Mouse (Mus musculus) frontal cortex, adult 2 months (tissue): ENCODE measurements around the gene Rbm25. TPM values are rescaled to one million over a fixed set of nuclear protein-coding genes. Genes with fewer than 3 reads are reported as not detected.
A peak's percentile ranks its signal among the peaks of the same experiment; 100 is the strongest.

Source experiments
- DNase-seq, 2 experiments: peaks; one replicate each; pipeline ENCODE4 v3.0.0; 2022; ENCODE audit warnings: low spot score in 1 of 2; ENCODE audit errors: extremely low spot score in 1 of 2
- polyA plus RNA-seq: library from polyadenylated mRNA; depleted of rRNA; stranded (reverse); fragments of >200 nt; gene quantifications from 2 replicates; pipeline ENCODE4 v1.2.3, GENCODE M21; 2012; rRNA removed

The Rbm25 gene
- polyA plus RNA-seq, 1 experiment, result 181 TPM

DNA sequence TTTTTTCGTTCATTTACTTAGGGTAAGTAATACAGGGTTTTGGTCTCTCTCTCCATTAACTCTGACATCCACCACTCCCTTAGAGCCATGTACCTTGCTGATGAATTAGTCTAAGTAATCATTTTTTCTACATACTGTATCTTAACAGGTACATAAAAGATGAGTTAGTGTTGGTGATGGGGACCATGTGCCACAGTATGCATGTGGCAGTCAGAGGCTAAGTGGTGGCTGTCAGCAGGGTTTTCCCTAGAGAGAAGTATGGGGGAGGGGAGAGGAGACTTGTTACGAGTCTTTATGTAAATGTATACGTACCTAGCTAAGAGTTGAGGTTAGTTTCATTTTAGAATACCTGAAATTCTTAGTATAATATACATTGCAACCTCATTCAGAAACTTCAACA, 92.0 kb downstream of the Rbm25 start:
- DNase-seq, result no peak

- peak in 1 of 2 experiments; percentile 20 for DNase-seq
Measured at GRCm38 (mm10) chr12:83726510-83727308, 95.7 kb downstream of the Rbm25 start.

DNA sequence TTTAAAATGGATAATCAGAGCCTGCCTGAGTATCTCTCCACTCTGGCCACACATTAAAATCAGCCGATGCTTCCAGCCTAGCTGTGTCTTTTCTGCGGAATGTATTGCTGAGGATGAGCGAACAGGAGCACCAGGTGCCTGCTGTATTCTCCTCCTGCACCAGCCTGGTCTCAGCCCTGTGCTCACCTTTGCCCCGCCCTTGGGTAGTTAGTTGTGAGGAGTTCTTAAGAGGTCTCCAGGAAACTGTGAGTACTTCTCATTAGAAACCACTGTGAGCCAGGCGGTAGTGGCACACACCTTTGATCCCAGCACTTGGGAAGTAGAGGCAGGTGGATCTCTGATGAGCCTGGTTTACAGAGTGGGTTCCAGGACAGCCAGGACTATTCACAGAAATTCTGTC, 101.2 kb downstream of the Rbm25 start:
- no peak for DNase-seq

Other genes with a start within 250 kb of the Rbm25 start
- 5.9 and 7.3 TPM in 2 replicates for gene Dpf3, start 143.5 kb upstream of the Rbm25 start, polyA plus RNA-seq
- gene Dcaf4, start 110.8 kb upstream of the Rbm25 start, polyA plus RNA-seq, result 35.2 and 37.8 TPM in 2 replicates
- gene Zfyve1, start 34.0 kb upstream of the Rbm25 start, polyA plus RNA-seq, result 37.7 and 45.8 TPM in 2 replicates
- gene Psen1, start 56.9 kb downstream of the Rbm25 start, polyA plus RNA-seq, result 34.8 and 35.7 TPM in 2 replicates
- 3.0 and 3.4 TPM in 2 replicates for gene Papln, start 132.4 kb downstream of the Rbm25 start, polyA plus RNA-seq